Mouse (Mus musculus): ENCODE results near the gene E030030I06Rik. TPM values are rescaled to one million over a fixed set of nuclear protein-coding genes. Genes with fewer than 3 reads are reported as not detected.
A peak's percentile ranks its signal among the peaks of the same experiment; 100 is the strongest.
"Not testable (repeated sequence)": the region's sequence is repeated elsewhere in the genome, so short reads cannot be mapped to it uniquely, and the experiment has no call there.

Gene E030030I06Rik
- polyA plus RNA-seq, 1 experiment from 2014 or later, result 26.0 TPM

DNA sequence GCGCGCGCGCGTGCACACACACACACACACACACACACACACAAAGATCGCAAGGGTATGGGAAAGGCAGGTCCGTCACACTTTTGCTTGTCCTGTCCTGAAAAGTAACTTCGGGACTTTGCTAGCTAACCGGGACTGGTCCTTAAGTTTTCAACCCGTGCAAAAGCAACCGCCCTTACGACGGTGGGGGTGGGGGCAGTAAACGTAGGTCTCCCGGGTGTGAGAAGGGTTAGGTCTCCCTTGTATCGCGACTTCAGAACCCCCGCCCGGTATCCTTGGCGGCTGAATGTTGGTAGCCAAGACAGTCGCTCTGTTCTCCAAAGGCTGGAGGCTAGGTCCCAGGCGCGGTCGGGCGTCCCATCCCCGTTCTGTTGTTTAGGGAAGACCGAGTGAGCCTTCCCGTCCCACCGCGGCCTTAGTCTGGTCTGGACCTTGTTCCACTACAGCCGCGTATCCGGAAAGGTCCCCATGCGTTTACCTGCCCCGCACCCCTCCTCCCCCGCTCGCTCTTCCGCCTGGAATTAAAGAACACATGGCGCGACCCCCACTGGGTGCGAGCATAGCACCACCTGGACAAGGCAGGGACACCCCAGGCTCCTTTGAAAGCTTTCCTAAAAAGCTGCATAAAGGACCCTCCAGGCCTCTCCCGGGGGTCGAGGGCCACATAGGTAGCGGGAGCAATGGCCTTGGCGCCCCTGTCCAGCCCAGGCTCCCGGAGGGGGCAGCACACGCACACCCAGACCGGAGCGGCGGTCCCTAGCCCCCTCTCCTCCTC, 808 bp upstream of the E030030I06Rik start:
- peaks cover 44% of the 10 kb centered on the region for H3K27me3 ChIP-seq (ENCODE audit: insufficient read depth, low read length)
- no peak overlapping the region for H3K27ac ChIP-seq (ENCODE audit: low read depth)
- WGBS, result under 1% methylated on average over 50 of the region's 50 CpGs
- H3K4me2 ChIP-seq, result peak overlapping the region; percentile 84
- H3K4me1 ChIP-seq (ENCODE audit: insufficient read depth), result peaks cover 4% of the 10 kb centered on the region; the same call in 1 of the 2 replicates
- no peak for TF ChIP-seq CTCF (IDR thresholded peaks at IDR 0.05; ENCODE audit: low read depth)
- DNase-seq (peak; percentile 49), ATAC-seq (ENCODE audit: insufficient read depth) (peak; percentile 10; the same call in 1 of the 2 replicates)
- no peaks in the 10 kb centered on the region for H3K36me3 ChIP-seq (ENCODE audit: insufficient read depth)
- no peaks in the 10 kb centered on the region for H3K9me3 ChIP-seq (ENCODE audit: low read depth, low read length)
- H3K4me3 ChIP-seq (ENCODE audit: low read depth, low read length), result peak overlapping the region; percentile 70
- peak overlapping the region; percentile 79 for H3K9ac ChIP-seq

DNA sequence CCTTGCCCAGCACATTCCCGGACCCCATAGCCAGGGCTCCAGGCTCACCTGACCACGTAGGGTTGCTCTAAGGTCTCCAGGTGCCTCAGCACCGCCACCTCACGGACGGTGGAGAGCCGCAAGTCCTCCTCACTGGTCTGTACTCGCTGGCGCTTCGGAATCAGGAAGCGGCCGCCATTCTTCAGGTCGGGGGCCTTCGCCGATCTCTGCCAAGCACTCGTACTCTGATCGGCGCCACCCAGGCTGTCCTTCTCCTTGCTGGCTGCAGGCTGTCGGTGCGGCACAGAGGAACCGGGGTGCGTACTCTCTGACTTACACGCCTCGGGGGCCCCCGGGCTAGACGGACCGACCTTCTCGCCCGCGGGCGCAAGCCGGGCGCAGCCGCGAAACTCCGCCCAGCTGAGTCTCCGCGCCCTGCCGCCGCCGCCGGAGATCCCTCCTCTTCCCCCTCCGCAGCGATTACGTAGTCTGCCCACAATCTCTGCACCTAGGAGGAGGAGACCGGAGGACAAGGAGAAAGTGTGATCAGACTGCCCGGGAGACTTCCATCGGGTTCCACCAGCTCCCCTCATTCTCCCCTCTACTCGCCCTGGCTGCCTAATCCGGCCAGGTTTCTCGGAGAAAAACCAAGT, 513 bp downstream of the E030030I06Rik start:
- H3K27me3 ChIP-seq (ENCODE audit: insufficient read depth, low read length), result peaks cover 30% of the 10 kb centered on the region
- TF ChIP-seq CTCF (IDR thresholded peaks at IDR 0.05; ENCODE audit: low read depth), result peak; percentile 65
- H3K36me3 ChIP-seq (ENCODE audit: insufficient read depth), result no peaks in the 10 kb centered on the region
- peak overlapping the region; percentile 79 for H3K9ac ChIP-seq
- ATAC-seq (ENCODE audit: insufficient read depth) (peak; percentile 87), DNase-seq (peak; percentile 88)
- peak overlapping the region; percentile 70 for H3K4me3 ChIP-seq (ENCODE audit: low read depth, low read length)
- peaks cover 4% of the 10 kb centered on the region; the same call in 1 of the 2 replicates for H3K4me1 ChIP-seq (ENCODE audit: insufficient read depth)
- H3K4me2 ChIP-seq, result peak overlapping the region; percentile 84
- WGBS, result under 1% methylated on average over 49 of the region's 50 CpGs
- H3K27ac ChIP-seq (ENCODE audit: low read depth), result 0 out of 2 replicates have a peak overlapping the region, but pooled peaks have one; percentile 20
- no peaks in the 10 kb centered on the region for H3K9me3 ChIP-seq (ENCODE audit: low read depth, low read length)

GRCm38 (mm10) chr10:22142926-22143325, 6.1 kb downstream of the E030030I06Rik start:
- no peak for TF ChIP-seq CTCF (IDR thresholded peaks at IDR 0.05; ENCODE audit: low read depth)
- ATAC-seq (ENCODE audit: insufficient read depth), result no peak
- Histone ChIP-seq H3K36me3 (ENCODE audit: insufficient read depth) (no peaks in the 10 kb centered on the region), H3K27ac (ENCODE audit: low read depth) (no peak overlapping the region), H3K4me2 (no peak overlapping the region), H3K4me3 (ENCODE audit: low read depth, low read length) (no peak overlapping the region), H3K27me3 (ENCODE audit: insufficient read depth, low read length) (no peaks in the 10 kb centered on the region), H3K9ac (no peak overlapping the region), H3K4me1 (ENCODE audit: insufficient read depth) (no peaks in the 10 kb centered on the region), H3K9me3 (ENCODE audit: low read depth, low read length) (no peaks in the 10 kb centered on the region)
- 76% methylated on average over 5 of the region's 5 CpGs for WGBS
- DNase-seq, result no peak

DNA sequence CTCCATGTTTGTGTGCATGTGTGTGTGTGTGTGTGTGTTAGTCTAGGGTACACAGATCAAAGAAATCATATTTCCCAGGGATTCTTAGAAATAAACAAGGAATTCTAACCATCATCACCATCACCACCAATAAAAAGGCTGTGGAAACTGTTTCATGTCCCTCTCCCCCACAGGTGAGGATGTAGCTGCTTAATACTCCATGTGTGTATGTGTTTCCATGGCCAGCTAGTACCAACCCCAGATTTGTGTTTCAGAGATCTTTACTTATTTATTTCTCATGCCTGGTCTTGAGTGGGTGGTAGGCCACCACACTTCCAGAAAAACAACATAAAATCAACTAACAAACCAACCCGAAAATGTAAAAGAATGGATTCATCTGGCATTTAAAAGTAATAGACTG, 6.9 kb downstream of the E030030I06Rik start:
- not testable (repeated sequence) for H3K9me3 ChIP-seq (ENCODE audit: low read depth, low read length); H3K9ac ChIP-seq; H3K36me3 ChIP-seq (ENCODE audit: insufficient read depth); H3K4me3 ChIP-seq (ENCODE audit: low read depth, low read length); H3K4me1 ChIP-seq (ENCODE audit: insufficient read depth); H3K4me2 ChIP-seq; H3K27ac ChIP-seq (ENCODE audit: low read depth); ATAC-seq (ENCODE audit: insufficient read depth); H3K27me3 ChIP-seq (ENCODE audit: insufficient read depth, low read length)
- DNase-seq, result peak; percentile 72
- WGBS, result 82% methylated on average over 1 of the region's 1 CpGs

- no peaks in the 10 kb centered on the region for H3K36me3 ChIP-seq (ENCODE audit: insufficient read depth)
- H3K4me3 ChIP-seq (ENCODE audit: low read depth, low read length), result peak overlapping the region; percentile 39
- H3K4me2 ChIP-seq, result peak overlapping the region; percentile 67
- H3K27ac ChIP-seq (ENCODE audit: low read depth), result no peak overlapping the region
- no peaks in the 10 kb centered on the region for H3K4me1 ChIP-seq (ENCODE audit: insufficient read depth)
- 1% methylated on average over 19 of the region's 19 CpGs for WGBS
- no peaks in the 10 kb centered on the region for H3K9me3 ChIP-seq (ENCODE audit: low read depth, low read length)
- peak overlapping the region; percentile 56 for H3K9ac ChIP-seq
- peak; percentile 92 for DNase-seq
- ATAC-seq (ENCODE audit: insufficient read depth), result peak; percentile 86
- H3K27me3 ChIP-seq (ENCODE audit: insufficient read depth, low read length), result no peaks in the 10 kb centered on the region
- TF ChIP-seq CTCF (IDR thresholded peaks at IDR 0.05; ENCODE audit: low read depth), result peak; percentile 79
Observed at GRCm38 (mm10) chr10:22140665-22141280, 8.3 kb downstream of the E030030I06Rik start.

- H3K4me1 ChIP-seq (ENCODE audit: insufficient read depth), result no peaks in the 10 kb centered on the region
- DNase-seq (no peak), ATAC-seq (ENCODE audit: insufficient read depth) (no peak)
- no peaks in the 10 kb centered on the region for H3K9me3 ChIP-seq (ENCODE audit: low read depth, low read length)
- H3K9ac ChIP-seq, result no peak overlapping the region
- no peaks in the 10 kb centered on the region for H3K27me3 ChIP-seq (ENCODE audit: insufficient read depth, low read length)
- WGBS, result 87% methylated on average over 2 of the region's 2 CpGs
- H3K4me2 ChIP-seq, result no peak overlapping the region
- TF ChIP-seq CTCF (IDR thresholded peaks at IDR 0.05; ENCODE audit: low read depth), result no peak
- H3K4me3 ChIP-seq (ENCODE audit: low read depth, low read length), result no peak overlapping the region
- H3K36me3 ChIP-seq (ENCODE audit: insufficient read depth), result no peaks in the 10 kb centered on the region
- H3K27ac ChIP-seq (ENCODE audit: low read depth), result no peak overlapping the region
Observed at GRCm38 (mm10) chr10:22074531-22074930, 74.5 kb downstream of the E030030I06Rik start.

DNA sequence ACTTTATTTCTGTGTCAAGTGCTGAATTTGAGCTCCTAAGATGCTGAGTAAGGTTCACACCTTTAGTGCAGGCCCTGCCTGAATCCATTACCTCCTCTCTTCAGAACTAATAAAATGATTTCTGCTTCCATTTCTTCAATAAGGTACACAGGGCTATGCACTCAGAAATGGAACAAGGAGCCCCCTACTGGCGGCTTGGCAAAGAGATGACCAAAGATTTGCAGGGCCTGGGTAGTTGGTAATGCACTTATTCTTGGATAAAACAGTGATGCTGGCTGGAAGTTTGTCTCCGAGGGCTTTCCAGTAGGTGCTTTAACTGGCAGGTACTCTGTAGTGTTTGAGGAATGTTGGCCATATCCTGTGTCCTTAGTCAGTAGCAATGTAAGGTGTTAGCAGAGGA, 76.3 kb downstream of the E030030I06Rik start:
- no peak overlapping the region for H3K27ac ChIP-seq (ENCODE audit: low read depth)
- TF ChIP-seq CTCF (IDR thresholded peaks at IDR 0.05; ENCODE audit: low read depth), result peak; percentile 31

More for the DNA sequence above, 76.3 kb downstream of the E030030I06Rik start:
- no peak overlapping the region for H3K4me3 ChIP-seq (ENCODE audit: low read depth, low read length)
- no peak overlapping the region for H3K4me2 ChIP-seq
- no peak for ATAC-seq (ENCODE audit: insufficient read depth)
- no peaks in the 10 kb centered on the region for H3K4me1 ChIP-seq (ENCODE audit: insufficient read depth)
- no peak overlapping the region for H3K9ac ChIP-seq
- WGBS, result 62% methylated on average over 2 of the region's 2 CpGs
- H3K9me3 ChIP-seq (ENCODE audit: low read depth, low read length), result no peaks in the 10 kb centered on the region
- no peaks in the 10 kb centered on the region for H3K27me3 ChIP-seq (ENCODE audit: insufficient read depth, low read length)
- H3K36me3 ChIP-seq (ENCODE audit: insufficient read depth), result no peaks in the 10 kb centered on the region
- DNase-seq, result peak; percentile 17
